Mouse (Mus musculus): ENCODE measurements around the gene Cpeb4. TPM values are rescaled to one million over a fixed set of nuclear protein-coding genes. Genes with fewer than 3 reads are reported as not detected.

Cpeb4 gene
- total and polyA plus RNA-seq, 2 experiments from 2014 or later: 15.8 to 75.7 TPM

- H3K27ac ChIP-seq: peak overlapping the region; percentile 32; the same call in 1 of the 2 replicates
- 33% methylated on average over 1 of the region's 1 CpGs for WGBS
- H3K4me3 ChIP-seq (ENCODE audit: low read length): no peak overlapping the region
- TF ChIP-seq CTCF (IDR thresholded peaks at IDR 0.05; ENCODE audit: low read depth): no peak
- ATAC-seq (no peak), DNase-seq (ENCODE audit: low spot score) (peak; percentile 31)
- no peaks in the 10 kb centered on the region for H3K27me3 ChIP-seq (ENCODE audit: insufficient read depth, low read length)
- no peaks in the 10 kb centered on the region for H3K9me3 ChIP-seq (ENCODE audit: low read length)
- no peak overlapping the region for H3K9ac ChIP-seq (replicated peaks; ENCODE audit: low read length)
- H3K4me1 ChIP-seq (ENCODE audit: insufficient read depth, low read length): 0 out of 2 replicates have a peak, but pooled peaks cover 3% of the 10 kb centered on the region
- no peaks in the 10 kb centered on the region for H3K36me3 ChIP-seq (ENCODE audit: insufficient read depth, low read length)
- no peak overlapping the region for H3K4me2 ChIP-seq (ENCODE audit: low read depth, low read length)
Observed at GRCm38 (mm10) chr11:31907650-31908049, 35.6 kb downstream of the Cpeb4 start.

DNA sequence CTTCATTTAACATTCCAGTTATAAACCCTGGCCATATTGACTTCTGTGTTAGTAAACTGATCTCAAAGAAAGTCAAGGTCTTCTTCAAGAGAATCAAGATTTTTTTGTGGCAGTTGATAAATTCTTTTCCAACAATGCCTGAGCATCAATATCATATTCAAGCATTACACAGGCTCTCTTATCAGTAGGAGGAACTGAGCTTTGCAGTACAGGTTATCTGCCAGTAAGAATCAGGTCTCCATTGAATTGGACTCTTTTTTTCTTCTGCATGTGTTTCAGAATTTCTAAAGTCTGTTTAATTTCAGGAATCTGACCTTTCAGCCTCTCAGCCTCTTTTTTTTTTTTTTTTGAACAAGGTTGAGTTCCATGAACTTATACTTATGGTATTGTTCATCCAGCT lies 40.9 kb downstream of the Cpeb4 start:
- no peak for TF ChIP-seq CTCF (IDR thresholded peaks at IDR 0.05; ENCODE audit: low read depth)
- Histone ChIP-seq H3K9ac (replicated peaks; ENCODE audit: low read length) (no peak overlapping the region), H3K4me3 (ENCODE audit: low read length) (no peak overlapping the region), H3K27ac (no peak overlapping the region), H3K27me3 (ENCODE audit: insufficient read depth, low read length) (no peaks in the 10 kb centered on the region), H3K4me1 (ENCODE audit: insufficient read depth, low read length) (no peaks in the 10 kb centered on the region), H3K4me2 (ENCODE audit: low read depth, low read length) (no peak overlapping the region), H3K36me3 (ENCODE audit: insufficient read depth, low read length) (no peaks in the 10 kb centered on the region), H3K9me3 (ENCODE audit: low read length) (no peaks in the 10 kb centered on the region)
- DNase-seq (ENCODE audit: low spot score): no peak
- ATAC-seq: no peak

GRCm38 (mm10) chr11:31917769-31918168 lies 45.8 kb downstream of the Cpeb4 start:
- Histone ChIP-seq H3K4me2 (ENCODE audit: low read depth, low read length) (no peak overlapping the region), H3K27me3 (ENCODE audit: insufficient read depth, low read length) (no peaks in the 10 kb centered on the region), H3K9me3 (ENCODE audit: low read length) (no peaks in the 10 kb centered on the region), H3K4me3 (ENCODE audit: low read length) (no peak overlapping the region), H3K36me3 (ENCODE audit: insufficient read depth, low read length) (peaks cover 4% of the 10 kb centered on the region; the same call in 1 of the 2 replicates), H3K4me1 (ENCODE audit: insufficient read depth, low read length) (no peaks in the 10 kb centered on the region), H3K9ac (replicated peaks; ENCODE audit: low read length) (no peak overlapping the region), H3K27ac (no peak overlapping the region)
- ATAC-seq: no peak
- WGBS: 91% methylated on average over 1 of the region's 1 CpGs
- no peak for TF ChIP-seq CTCF (IDR thresholded peaks at IDR 0.05; ENCODE audit: low read depth)
- no peak for DNase-seq (ENCODE audit: low spot score)

DNA sequence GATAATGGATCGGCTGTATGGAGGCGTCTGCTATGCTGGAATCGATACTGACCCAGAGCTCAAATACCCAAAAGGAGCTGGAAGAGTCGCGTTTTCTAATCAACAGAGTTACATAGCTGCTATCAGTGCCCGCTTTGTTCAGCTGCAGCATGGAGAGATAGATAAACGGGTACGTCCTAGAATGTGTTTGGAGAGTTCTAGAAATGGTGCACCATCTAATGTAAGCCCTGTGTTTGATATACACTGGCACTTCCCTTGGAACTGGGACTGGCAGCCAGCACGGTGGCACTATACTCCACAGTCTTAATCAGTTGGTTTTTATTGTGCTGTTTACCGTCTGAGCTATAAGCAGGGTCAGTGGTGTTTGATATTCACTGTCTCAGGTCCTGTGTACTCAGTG lies 58.0 kb downstream of the Cpeb4 start:
- H3K27me3 ChIP-seq (ENCODE audit: insufficient read depth, low read length): no peaks in the 10 kb centered on the region
- H3K4me1 ChIP-seq (ENCODE audit: insufficient read depth, low read length): no peaks in the 10 kb centered on the region
- H3K36me3 ChIP-seq (ENCODE audit: insufficient read depth, low read length): peaks cover 45% of the 10 kb centered on the region
- ATAC-seq (no peak), DNase-seq (ENCODE audit: low spot score) (no peak)
- H3K27ac ChIP-seq: no peak overlapping the region
- H3K9me3 ChIP-seq (ENCODE audit: low read length): no peaks in the 10 kb centered on the region
- no peak overlapping the region for H3K4me2 ChIP-seq (ENCODE audit: low read depth, low read length)
- no peak overlapping the region for H3K4me3 ChIP-seq (ENCODE audit: low read length)
- WGBS: 97% methylated on average over 10 of the region's 10 CpGs
- no peak for TF ChIP-seq CTCF (IDR thresholded peaks at IDR 0.05; ENCODE audit: low read depth)
- H3K9ac ChIP-seq (replicated peaks; ENCODE audit: low read length): no peak overlapping the region

- H3K27ac ChIP-seq: no peak overlapping the region
- WGBS: 54% methylated on average over 4 of the region's 4 CpGs
Observed at GRCm38 (mm10) chr11:31935652-31936051, 63.6 kb downstream of the Cpeb4 start.

GRCm38 (mm10) chr11:31936910-31937525 lies 65.0 kb downstream of the Cpeb4 start:
- peaks cover 16% of the 10 kb centered on the region for H3K4me1 ChIP-seq (ENCODE audit: insufficient read depth, low read length)
- DNase-seq (ENCODE audit: low spot score) (no peak), ATAC-seq (no peak)
- 90% methylated on average over 10 of the region's 10 CpGs for WGBS
- TF ChIP-seq CTCF (IDR thresholded peaks at IDR 0.05; ENCODE audit: low read depth): no peak
- no peaks in the 10 kb centered on the region for H3K36me3 ChIP-seq (ENCODE audit: insufficient read depth, low read length)
- H3K27me3 ChIP-seq (ENCODE audit: insufficient read depth, low read length): no peaks in the 10 kb centered on the region
- no peak overlapping the region for H3K4me3 ChIP-seq (ENCODE audit: low read length)
- H3K9me3 ChIP-seq (ENCODE audit: low read length): no peaks in the 10 kb centered on the region
- no peak overlapping the region for H3K4me2 ChIP-seq (ENCODE audit: low read depth, low read length)
- H3K27ac ChIP-seq: no peak overlapping the region
- no peak overlapping the region for H3K9ac ChIP-seq (replicated peaks; ENCODE audit: low read length)

More at GRCm38 (mm10) chr11:31935652-31936051, 63.6 kb downstream of the Cpeb4 start:
- no peaks in the 10 kb centered on the region for H3K9me3 ChIP-seq (ENCODE audit: low read length)
- H3K4me1 ChIP-seq (ENCODE audit: insufficient read depth, low read length): peaks cover 3% of the 10 kb centered on the region; the same call in 1 of the 2 replicates
- no peak overlapping the region for H3K4me2 ChIP-seq (ENCODE audit: low read depth, low read length)
- ATAC-seq (no peak), DNase-seq (ENCODE audit: low spot score) (no peak)
- no peak overlapping the region for H3K9ac ChIP-seq (replicated peaks; ENCODE audit: low read length)
- TF ChIP-seq CTCF (IDR thresholded peaks at IDR 0.05; ENCODE audit: low read depth): no peak
- no peak overlapping the region for H3K4me3 ChIP-seq (ENCODE audit: low read length)
- peaks cover 8% of the 10 kb centered on the region; the same call in 1 of the 2 replicates for H3K36me3 ChIP-seq (ENCODE audit: insufficient read depth, low read length)
- H3K27me3 ChIP-seq (ENCODE audit: insufficient read depth, low read length): no peaks in the 10 kb centered on the region
